Mouse (Mus musculus) thymus, adult 2 months (tissue): ENCODE measurements around the gene Clk2.

Experiments
- CTCF ChIP-seq: fragments of 200-500 bp; IDR thresholded peaks from 2 replicates; pipeline ENCODE4 v1.5.1; 2012; ENCODE audit warnings: mild to moderate bottlenecking, control low read depth, low read length, moderate library complexity, borderline replicate concordance; ENCODE audit not compliant: control insufficient read depth, poor library complexity, insufficient read depth; ENCODE audit errors: extremely low read depth
- POLR2A ChIP-seq: fragments of 200-500 bp; IDR thresholded peaks from 2 replicates; pipeline ENCODE4 v1.6.1; 2012; ENCODE audit warnings: mild to moderate bottlenecking, low read length, control low read depth, moderate library complexity; ENCODE audit not compliant: control insufficient read depth, poor library complexity, insufficient read depth; ENCODE audit errors: extremely low read depth

GRCm38 (mm10) chr3:89183058-89183958 is 18.7 kb downstream of the Clk2 start, which contains the start of gene Fam189b:
- TF ChIP-seq POLR2A (peak; percentile 78; the same call in 1 of the 2 replicates), CTCF (peak; percentile 54; the same call in 1 of the 2 replicates)
